Mouse (Mus musculus) midbrain, postnatal 0 days (tissue): ENCODE measurements at regions not wholly inside any gene's neighbourhood (a gene's known extent, or its start where the extent isn't known, plus 50 kb on each side); places are given as distances from the start of the nearest gene placed in this dataset.

Experiments
- ATAC-seq: fragments of 200-750 bp; cut with Nextera tagmentation; 2 replicates; pipeline ENCODE4 v1.8.0; 2017; ENCODE audit warnings: moderate number of reproducible peaks, mild to moderate bottlenecking, moderate TSS enrichment, moderate library complexity; ENCODE audit not compliant: low FRiP score
- DNase-seq: peaks from one replicate; pipeline ENCODE4 v3.0.0-alpha.2; 2015; ENCODE audit warnings: low spot score
- H3K27ac ChIP-seq: fragments of 300-500 bp; sonication (generic); 2 replicates; pipeline ENCODE4 v1.5.1; 2014; ENCODE audit warnings: low read depth, mild to moderate bottlenecking, low read length, mixed read lengths
- H3K27me3 ChIP-seq: fragments of 300-500 bp; sonication (generic); 2 replicates; pipeline ENCODE4 v1.6.1; 2014; ENCODE audit warnings: low read length, control low read depth, mixed read lengths; ENCODE audit not compliant: insufficient read depth
- H3K36me3 ChIP-seq: fragments of 300-500 bp; sonication (generic); 2 replicates; pipeline ENCODE4 v1.6.1; 2014; ENCODE audit warnings: low read length, control low read depth, mixed read lengths; ENCODE audit not compliant: insufficient read depth
- H3K4me1 ChIP-seq: fragments of 300-500 bp; sonication (generic); 2 replicates; pipeline ENCODE4 v1.6.1; 2014; ENCODE audit warnings: mild to moderate bottlenecking, control low read depth, antibody characterized with exemption, low read length, mixed read lengths; ENCODE audit not compliant: insufficient read depth
- H3K4me2 ChIP-seq: fragments of 300-500 bp; sonication (generic); 2 replicates; pipeline ENCODE4 v1.6.1; 2014; ENCODE audit warnings: low read depth, mild to moderate bottlenecking, low read length, mixed read lengths; ENCODE audit not compliant: poor library complexity, severe bottlenecking
- H3K4me3 ChIP-seq: fragments of 300-500 bp; sonication (generic); 2 replicates; pipeline ENCODE4 v1.5.1; 2014; ENCODE audit warnings: low read depth, mild to moderate bottlenecking, low read length, moderate library complexity
- H3K9ac ChIP-seq: fragments of 300-500 bp; sonication (generic); replicated peaks from 2 replicates; pipeline ENCODE4 v1.6.1; 2014; ENCODE audit warnings: mild to moderate bottlenecking, low read length, moderate library complexity, mixed read lengths; ENCODE audit not compliant: poor library complexity, severe bottlenecking
- H3K9me3 ChIP-seq: fragments of 300-500 bp; sonication (generic); 2 replicates; pipeline ENCODE4 v1.6.1; 2016; ENCODE audit warnings: low read length, control low read depth
- CTCF ChIP-seq: IDR thresholded peaks from 2 replicates; pipeline ENCODE4 v1.5.1; 2016; ENCODE audit warnings: antibody characterized with exemption, mild to moderate bottlenecking
- WGBS: fragments of 180-500 bp; shearing (Covaris S2); extraction: QIAGEN DNeasy Blood & Tissue Kit; methylation state at CpG from one replicate; pipeline ENCODE4 v1.1.7; 2014; 5-methylcytosine and 5-hydroxymethylcytosine counted together

GRCm38 (mm10) chr6:98597612-98598011, 255.1 kb upstream of the Gm765 start:
- no peak for TF ChIP-seq CTCF
- Histone ChIP-seq H3K4me1 (no peaks in the 10 kb centered on the region), H3K27ac (no peak overlapping the region), H3K36me3 (no peaks in the 10 kb centered on the region), H3K4me3 (no peak overlapping the region), H3K27me3 (no peaks in the 10 kb centered on the region), H3K4me2 (no peak overlapping the region), H3K9ac (no peak overlapping the region), H3K9me3 (no peaks in the 10 kb centered on the region)
- DNase-seq (no peak), ATAC-seq (no peak)
- 93% methylated on average over 6 of the region's 6 CpGs for WGBS

- no peak overlapping the region for H3K27ac ChIP-seq
- no peak overlapping the region for H3K4me2 ChIP-seq
- WGBS = 83% methylated on average over 4 of the region's 4 CpGs
- DNase-seq (no peak), ATAC-seq (no peak)
- H3K4me1 ChIP-seq = no peaks in the 10 kb centered on the region
- no peak for TF ChIP-seq CTCF
- H3K27me3 ChIP-seq = no peaks in the 10 kb centered on the region
- no peak overlapping the region for H3K9ac ChIP-seq
- no peak overlapping the region for H3K4me3 ChIP-seq
- H3K9me3 ChIP-seq = no peaks in the 10 kb centered on the region
- no peaks in the 10 kb centered on the region for H3K36me3 ChIP-seq
Measured at GRCm38 (mm10) chr6:98590989-98591388, 248.4 kb upstream of the Gm765 start.

- ATAC-seq (no peak), DNase-seq (no peak)
- Histone ChIP-seq H3K36me3 (no peaks in the 10 kb centered on the region), H3K27me3 (no peaks in the 10 kb centered on the region), H3K27ac (no peak overlapping the region), H3K4me3 (no peak overlapping the region), H3K9ac (no peak overlapping the region), H3K9me3 (no peaks in the 10 kb centered on the region), H3K4me1 (no peaks in the 10 kb centered on the region), H3K4me2 (no peak overlapping the region)
- WGBS = 88% methylated on average over 4 of the region's 4 CpGs
- no peak for TF ChIP-seq CTCF
Measured at GRCm38 (mm10) chr6:98588979-98589378, 246.4 kb upstream of the Gm765 start.

DNA sequence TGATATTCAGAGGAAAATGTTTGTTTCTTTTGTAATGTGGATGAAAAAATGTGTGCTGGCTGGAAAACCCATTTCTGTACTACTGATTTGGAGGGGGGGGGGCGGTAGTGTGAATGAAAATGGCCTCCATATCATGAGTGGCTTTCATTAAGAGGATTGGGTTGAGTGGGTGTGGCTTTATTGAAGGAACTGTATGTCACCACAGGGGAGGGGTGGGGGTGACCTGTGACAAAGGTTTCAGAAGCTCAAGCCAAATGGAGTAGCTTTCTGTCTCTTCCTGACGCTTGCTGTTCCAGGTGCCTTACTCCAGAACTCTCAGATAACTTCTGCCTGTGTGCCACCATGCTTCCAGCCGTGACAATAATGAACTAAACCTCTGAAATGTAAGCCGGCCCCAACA, 242.0 kb upstream of the Gm765 start:
- H3K27me3 ChIP-seq = no peaks in the 10 kb centered on the region
- ATAC-seq = no peak
- H3K9ac ChIP-seq = no peak overlapping the region
- no peak for TF ChIP-seq CTCF
- 69% methylated on average over 4 of the region's 4 CpGs for WGBS
- no peaks in the 10 kb centered on the region for H3K9me3 ChIP-seq
- no peaks in the 10 kb centered on the region for H3K4me1 ChIP-seq
- no peak for DNase-seq
- H3K27ac ChIP-seq = no peak overlapping the region
- no peak overlapping the region for H3K4me3 ChIP-seq
- H3K4me2 ChIP-seq = no peak overlapping the region
- H3K36me3 ChIP-seq = no peaks in the 10 kb centered on the region

GRCm38 (mm10) chr6:98582826-98583225, 240.3 kb upstream of the Gm765 start:
- no peaks in the 10 kb centered on the region for H3K36me3 ChIP-seq
- no peak overlapping the region for H3K9ac ChIP-seq
- H3K9me3 ChIP-seq = no peaks in the 10 kb centered on the region
- DNase-seq = no peak
- TF ChIP-seq CTCF = no peak
- H3K4me2 ChIP-seq = no peak overlapping the region
- H3K4me1 ChIP-seq = no peaks in the 10 kb centered on the region
- H3K4me3 ChIP-seq = no peak overlapping the region
- 73% methylated on average over 2 of the region's 2 CpGs for WGBS
- H3K27me3 ChIP-seq = no peaks in the 10 kb centered on the region
- no peak overlapping the region for H3K27ac ChIP-seq
- ATAC-seq = no peak

GRCm38 (mm10) chr6:98575227-98575626, 232.7 kb upstream of the Gm765 start:
- no peak overlapping the region for H3K4me3 ChIP-seq
- no peaks in the 10 kb centered on the region for H3K27me3 ChIP-seq
- no peak overlapping the region for H3K27ac ChIP-seq
- ATAC-seq (no peak), DNase-seq (no peak)
- H3K9me3 ChIP-seq = no peaks in the 10 kb centered on the region
- no peaks in the 10 kb centered on the region for H3K4me1 ChIP-seq
- H3K4me2 ChIP-seq = no peak overlapping the region
- H3K36me3 ChIP-seq = no peaks in the 10 kb centered on the region
- 88% methylated on average over 1 of the region's 1 CpGs for WGBS
- H3K9ac ChIP-seq = no peak overlapping the region
- TF ChIP-seq CTCF = no peak

GRCm38 (mm10) chr6:98555702-98556101, 213.1 kb upstream of the Gm765 start:
- whole genome bisulfite sequencing = 65% methylated on average over 1 of the region's 1 CpGs
- Histone ChIP-seq H3K4me3 (no peak overlapping the region), H3K9me3 (no peaks in the 10 kb centered on the region), H3K9ac (no peak overlapping the region), H3K27ac (no peak overlapping the region), H3K4me2 (no peak overlapping the region), H3K36me3 (no peaks in the 10 kb centered on the region), H3K27me3 (no peaks in the 10 kb centered on the region), H3K4me1 (no peaks in the 10 kb centered on the region)
- DNase-seq = no peak
- ATAC-seq = no peak
- no peak for TF ChIP-seq CTCF
